Mouse (Mus musculus) kidney, postnatal 14 days (tissue): ENCODE measurements at regions not wholly inside any gene's neighbourhood (a gene's known extent, or its start where the extent isn't known, plus 50 kb on each side); places are given as distances from the start of the nearest gene placed in this dataset.
A peak's percentile ranks its signal among the peaks of the same experiment; 100 is the strongest.
"Not testable (repeated sequence)": the region's sequence is repeated elsewhere in the genome, so short reads cannot be mapped to it uniquely, and the experiment has no call there.

ENCODE experiments used
- DNase-seq: peaks from one replicate; pipeline ENCODE4 v3.0.0; 2022; ENCODE audit warnings: mixed read lengths

- DNase-seq, result no peak
Measured at GRCm38 (mm10) chr7:69167456-69167855, 418.4 kb upstream of the Arrdc4 start.

GRCm38 (mm10) chr7:69161916-69162315, 412.9 kb upstream of the Arrdc4 start:
- no peak for DNase-seq

GRCm38 (mm10) chr7:69142351-69142750, 393.3 kb upstream of the Arrdc4 start:
- no peak for DNase-seq

GRCm38 (mm10) chr7:69133441-69133840, 384.4 kb upstream of the Arrdc4 start:
- no peak for DNase-seq

GRCm38 (mm10) chr7:69101770-69102169, 352.7 kb upstream of the Arrdc4 start:
- DNase-seq, result not testable (repeated sequence)

DNA sequence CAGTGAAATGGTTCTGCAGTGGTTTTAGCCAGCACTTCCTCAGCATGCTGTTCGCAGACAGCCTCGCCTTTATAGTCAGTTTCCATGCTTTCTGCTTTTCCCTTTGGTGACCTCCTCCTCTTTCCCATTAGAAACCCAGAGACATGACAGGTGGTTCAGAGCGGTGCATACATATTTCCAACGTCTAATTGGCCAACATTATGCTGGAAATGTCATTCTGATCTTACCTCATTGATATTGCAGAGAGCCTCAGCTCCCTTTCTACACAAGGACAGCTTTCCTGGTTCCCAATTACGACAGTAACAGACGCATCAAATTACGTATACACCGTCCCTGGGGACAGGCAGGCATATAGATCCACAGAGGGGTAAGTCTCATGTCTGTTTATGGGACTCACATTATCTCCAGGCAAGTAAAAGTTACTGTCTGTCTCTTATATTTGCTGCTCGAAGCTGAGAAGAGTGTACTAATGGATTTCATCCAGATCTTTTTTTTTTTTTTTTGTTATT, 348.6 kb upstream of the Arrdc4 start:
- DNase-seq, result no peak

DNA sequence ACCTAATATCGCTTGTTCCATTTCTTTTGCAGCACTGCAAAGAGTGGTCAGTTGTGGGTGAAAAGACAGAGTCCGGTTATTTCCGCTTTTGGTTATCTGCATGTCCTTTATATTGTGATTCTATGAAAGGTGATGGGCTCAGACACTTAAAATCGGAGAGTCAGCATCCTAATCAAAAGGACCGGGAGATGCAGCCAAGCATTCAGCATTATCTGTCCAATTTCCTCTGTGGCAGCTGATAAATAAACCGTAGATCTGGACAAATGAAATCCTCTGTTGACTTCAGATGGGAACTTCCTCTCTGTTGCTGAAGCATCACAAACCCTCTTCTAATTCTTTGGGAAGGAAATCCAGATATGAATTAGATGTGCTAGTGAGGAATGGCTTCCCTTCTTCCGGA, 325.7 kb upstream of the Arrdc4 start:
- DNase-seq, result no peak

DNA sequence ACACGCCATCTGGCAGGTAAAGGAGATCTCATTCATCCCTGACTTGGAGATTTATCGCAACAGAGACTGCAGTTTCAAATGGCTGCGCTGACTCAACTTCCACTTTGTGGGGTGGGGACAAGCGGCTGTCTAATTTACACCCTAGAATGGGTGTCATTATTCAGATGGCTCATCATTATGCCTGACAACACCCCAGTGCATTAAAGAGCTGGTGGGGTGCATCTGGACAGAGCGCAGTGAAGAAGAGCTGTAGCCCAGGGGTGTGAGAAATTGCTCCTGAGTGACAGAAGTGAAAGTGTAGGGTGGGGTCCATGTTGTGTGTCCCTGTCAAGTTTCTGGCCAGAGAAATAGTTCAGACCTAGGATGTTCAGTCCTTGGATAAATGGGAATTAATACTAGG, 314.0 kb upstream of the Arrdc4 start:
- no peak for DNase-seq

GRCm38 (mm10) chr7:69062506-69062905, 313.5 kb upstream of the Arrdc4 start:
- no peak for DNase-seq

DNA sequence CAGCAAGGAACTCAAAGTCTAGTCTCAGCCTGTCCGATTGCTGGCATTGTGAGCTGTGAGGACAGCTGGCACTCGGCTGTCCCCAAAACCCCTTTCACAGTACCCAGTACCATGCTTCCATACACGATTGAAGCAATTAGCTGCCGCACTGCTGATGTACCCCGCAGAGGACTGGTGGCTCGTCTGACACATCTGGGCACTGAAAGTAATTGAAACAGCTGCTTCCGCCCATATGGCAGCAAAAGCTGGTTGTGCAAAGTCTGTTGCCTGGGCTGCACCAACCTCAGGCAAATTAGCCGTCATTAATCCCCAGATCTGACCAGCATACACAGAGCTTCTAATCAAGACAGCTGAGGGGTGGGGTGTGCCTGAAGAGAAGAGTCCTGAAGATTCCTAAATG, 313.1 kb upstream of the Arrdc4 start:
- no peak for DNase-seq

DNA sequence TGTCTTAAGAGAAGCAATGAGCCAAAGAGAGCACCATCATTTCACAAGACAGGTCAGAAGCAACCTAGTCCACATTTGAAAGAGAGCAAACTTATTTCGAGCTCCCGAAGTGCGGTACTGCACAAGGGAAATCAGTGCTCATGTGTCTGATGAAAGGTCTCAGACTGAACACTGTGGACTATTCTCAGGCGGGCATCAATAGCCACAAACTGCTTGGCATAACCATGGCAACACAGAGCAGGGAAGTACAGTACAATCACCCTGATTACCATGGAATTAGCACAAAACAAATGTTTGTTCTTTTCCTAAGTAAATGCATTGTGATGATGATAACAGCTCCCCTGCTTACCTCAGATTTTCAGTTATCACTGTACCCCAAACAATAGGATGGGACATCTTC, 312.2 kb upstream of the Arrdc4 start:
- DNase-seq, result no peak

- DNase-seq, result no peak
Measured at GRCm38 (mm10) chr7:69016575-69016974, 267.5 kb upstream of the Arrdc4 start.

- no peak for DNase-seq
Measured at GRCm38 (mm10) chr7:69015047-69015446, 266.0 kb upstream of the Arrdc4 start.

GRCm38 (mm10) chr7:69007237-69007636, 258.2 kb upstream of the Arrdc4 start:
- DNase-seq, result no peak

GRCm38 (mm10) chr7:68988061-68988460, 239.0 kb upstream of the Arrdc4 start:
- no peak for DNase-seq

GRCm38 (mm10) chr7:68983937-68984336, 234.9 kb upstream of the Arrdc4 start:
- no peak for DNase-seq

DNA sequence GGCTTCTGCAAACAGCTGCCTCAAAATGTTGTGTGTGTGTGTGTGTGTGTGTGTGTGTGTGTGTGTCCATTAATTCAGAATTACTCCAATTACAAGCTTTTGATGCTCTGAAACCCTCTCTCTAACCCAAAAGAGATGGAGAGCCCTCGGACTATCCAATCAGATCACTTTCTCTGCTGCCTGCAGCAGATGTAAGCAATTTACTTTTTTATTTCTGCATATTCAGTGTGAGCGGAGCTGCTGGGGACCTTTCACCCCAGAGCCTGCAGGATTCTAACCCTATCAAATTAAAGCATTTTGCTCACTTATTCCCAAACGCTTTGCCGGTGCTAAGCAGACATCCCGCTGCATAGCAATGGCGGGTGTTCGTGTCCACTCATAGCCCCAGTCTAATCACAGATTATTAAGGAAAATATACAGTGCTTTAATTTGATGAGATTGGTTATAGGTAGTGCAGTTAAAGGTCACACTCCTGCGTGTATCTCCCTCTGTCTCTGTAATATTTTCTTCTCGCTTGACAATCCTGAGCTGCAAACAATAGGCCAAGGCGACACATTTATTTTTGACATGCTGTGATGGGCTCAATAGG, 234.0 kb upstream of the Arrdc4 start:
- DNase-seq, result peak; percentile 12

- peak; percentile 8 for DNase-seq
Measured at GRCm38 (mm10) chr7:68978576-68978975, 229.5 kb upstream of the Arrdc4 start.

DNA sequence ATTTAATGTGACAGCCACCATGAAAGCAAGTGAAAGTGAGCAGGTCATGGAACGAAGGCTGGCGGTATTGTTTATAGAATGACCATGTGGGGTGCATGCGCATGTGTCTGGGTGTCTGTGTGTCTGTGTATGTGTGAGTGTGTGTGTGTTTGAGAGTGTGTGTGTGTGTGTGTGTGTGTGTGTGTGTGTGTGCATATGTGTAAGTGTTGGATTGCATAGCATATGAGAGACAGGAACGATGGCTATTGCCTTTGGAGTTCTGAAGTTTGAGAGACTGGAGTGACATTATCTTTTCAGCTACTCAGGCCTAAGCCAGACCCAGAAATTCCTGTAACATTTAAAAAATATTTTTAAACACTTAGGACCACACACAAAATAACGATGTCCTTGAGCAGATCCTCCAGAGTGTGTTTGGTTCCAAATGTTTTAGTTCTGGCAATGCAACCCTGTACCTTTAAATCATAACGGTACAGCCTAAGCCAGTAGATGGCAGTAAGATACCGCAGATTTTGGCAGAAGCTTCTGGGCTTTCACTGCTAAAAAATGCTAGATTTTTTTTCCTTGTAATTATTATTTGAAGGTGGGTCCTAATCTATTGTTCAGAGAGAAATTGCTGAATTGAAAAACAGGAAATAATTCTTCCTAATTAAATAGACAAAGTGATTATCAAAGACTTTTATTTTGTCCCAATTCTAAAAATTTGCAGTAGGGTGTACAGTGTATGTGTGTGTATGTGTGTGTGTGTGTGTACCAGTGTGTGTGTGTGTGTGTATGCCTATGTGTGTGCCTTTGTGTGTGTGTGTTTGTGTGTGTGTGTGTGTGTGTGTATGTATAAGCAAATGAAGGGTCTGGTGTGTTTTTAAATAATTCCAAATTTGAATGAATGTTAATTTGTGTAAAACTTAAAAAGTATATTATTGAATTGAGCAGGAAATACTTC, 228.0 kb upstream of the Arrdc4 start:
- peak; percentile 76 for DNase-seq

GRCm38 (mm10) chr7:68975956-68976355, 226.9 kb upstream of the Arrdc4 start:
- peak; percentile 61 for DNase-seq

DNA sequence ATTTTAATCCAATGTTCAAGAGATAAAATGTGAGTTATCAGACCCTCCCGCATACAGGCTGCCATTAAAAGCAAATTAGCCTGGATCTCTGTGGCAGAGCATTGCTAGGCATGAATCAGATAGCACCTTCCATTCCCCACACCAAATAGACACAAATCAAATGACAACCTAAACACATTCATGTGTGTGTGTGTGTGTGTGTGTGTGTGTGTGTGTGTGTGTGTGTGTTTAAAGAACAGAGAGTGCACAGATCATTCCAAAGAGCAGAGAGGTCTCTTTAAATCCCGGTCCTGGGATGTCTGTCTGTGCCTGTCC, 226.5 kb upstream of the Arrdc4 start:
- no peak for DNase-seq

- peak; percentile 22 for DNase-seq
Measured at GRCm38 (mm10) chr7:68974761-68975579, 225.9 kb upstream of the Arrdc4 start.
